Mouse (Mus musculus) thymus, adult 2 months (tissue): ENCODE results near the gene Iqcd.

Source experiments
- CTCF ChIP-seq: fragments of 200-500 bp; IDR thresholded peaks from 2 replicates; pipeline ENCODE4 v1.5.1; 2012; ENCODE audit warnings: mild to moderate bottlenecking, control low read depth, low read length, moderate library complexity, borderline replicate concordance; ENCODE audit not compliant: control insufficient read depth, poor library complexity, insufficient read depth; ENCODE audit errors: extremely low read depth
- POLR2A ChIP-seq: fragments of 200-500 bp; IDR thresholded peaks from 2 replicates; pipeline ENCODE4 v1.6.1; 2012; ENCODE audit warnings: mild to moderate bottlenecking, low read length, control low read depth, moderate library complexity; ENCODE audit not compliant: control insufficient read depth, poor library complexity, insufficient read depth; ENCODE audit errors: extremely low read depth

DNA sequence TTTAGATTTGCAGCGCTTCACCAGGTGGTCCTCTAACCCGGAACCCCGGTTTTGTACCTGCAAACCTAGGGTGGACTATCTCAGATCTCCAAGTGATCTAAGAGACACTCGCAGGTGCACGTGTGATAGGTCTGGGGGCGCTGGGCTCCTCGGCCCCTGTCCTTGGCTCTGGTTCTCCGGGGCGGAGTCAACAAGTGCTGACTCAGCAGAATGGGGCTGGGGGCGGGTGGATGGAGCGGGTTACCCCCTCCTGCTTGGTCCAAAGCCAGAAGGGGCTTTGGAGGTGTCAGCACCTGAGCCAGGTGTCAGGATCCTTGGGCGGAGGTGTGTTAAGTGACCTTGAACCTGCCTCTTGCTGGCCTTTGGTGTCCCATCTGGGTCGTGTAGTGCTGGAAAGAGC lies 61.1 kb downstream of the Iqcd start:
- TF ChIP-seq CTCF (no peak), POLR2A (no peak)
